Mouse (Mus musculus) cerebellum, adult (tissue): Measurements from ENCODE around the gene Esp22.
"Not testable (repeated sequence)": the region's sequence is repeated elsewhere in the genome, so short reads cannot be mapped to it uniquely, and the experiment has no call there.

Experiments
- ATAC-seq: cut with Nextera tagmentation; 2 replicates; pipeline ENCODE4 v1.9.2; 2017; ENCODE audit warnings: mild to moderate bottlenecking, moderate library complexity, mixed read lengths; ENCODE audit not compliant: insufficient number of reproducible peaks, low FRiP score, low TSS enrichment

Esp22 gene

DNA sequence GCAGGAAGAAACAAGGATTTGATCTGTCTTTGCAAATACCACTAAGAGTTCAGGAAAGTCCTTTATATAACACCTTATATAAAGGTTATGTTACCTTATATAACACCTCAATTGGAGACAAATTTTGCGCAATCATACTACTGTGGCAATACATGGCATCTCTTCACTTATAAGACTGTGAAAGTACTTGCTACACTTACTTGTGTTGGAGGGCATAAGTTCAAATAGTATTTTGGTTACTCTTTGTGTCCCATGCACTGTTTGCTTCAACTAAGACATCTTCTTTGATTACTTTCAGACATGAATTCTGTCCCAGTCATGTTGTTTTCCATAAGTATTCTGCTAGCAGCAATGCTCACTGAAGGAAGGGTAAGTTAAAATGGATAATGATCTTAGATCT lies at the start of gene Esp22:
Esp22 (plus strand) TSS at position 301 of the 400 bp plus-strand sequence.
- no peak for ATAC-seq

DNA sequence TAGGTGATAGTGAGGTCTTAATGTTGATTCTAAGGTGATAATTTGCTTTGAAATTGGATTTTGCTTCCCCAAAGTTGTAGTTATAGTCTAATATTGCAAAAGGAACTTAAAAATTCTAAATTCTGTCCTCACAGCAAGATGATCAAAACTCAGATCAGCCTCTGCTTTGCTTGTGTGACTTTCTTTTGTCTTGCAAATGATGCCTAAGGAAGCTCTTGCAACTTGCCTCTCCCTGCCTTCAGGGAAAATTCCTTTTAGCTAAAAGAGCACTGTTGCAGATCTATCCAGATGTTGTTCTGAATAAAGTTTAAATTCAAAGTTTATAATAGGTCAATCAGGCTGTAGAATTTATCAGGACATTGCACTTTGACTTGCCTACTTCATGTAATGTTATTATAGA lies 31.5 kb upstream of the Esp22 start:
- no peak for ATAC-seq

DNA sequence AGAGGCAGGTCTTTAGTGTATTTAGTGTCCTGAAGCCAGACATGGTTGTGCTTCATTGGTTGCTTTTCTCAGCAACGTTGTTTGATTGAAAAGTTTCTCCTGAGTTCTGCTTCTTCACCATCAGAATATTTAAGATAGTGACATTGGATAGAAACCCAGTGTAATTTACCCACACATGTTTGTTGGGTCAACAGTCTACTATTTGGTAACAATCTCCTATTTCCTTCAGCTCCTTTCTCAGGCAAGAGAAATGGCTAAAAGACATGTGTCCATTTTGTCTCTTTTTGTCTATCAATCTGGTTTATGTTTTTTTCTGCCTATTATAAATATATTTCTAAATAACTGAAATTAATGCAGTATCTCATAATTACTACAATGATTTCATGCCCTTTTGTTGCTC lies 18.2 kb upstream of the Esp22 start, which contains the start of gene Esp23:
Esp23 (minus strand) TSS at position 101 of the 400 bp plus-strand sequence.
- no peak for ATAC-seq

DNA sequence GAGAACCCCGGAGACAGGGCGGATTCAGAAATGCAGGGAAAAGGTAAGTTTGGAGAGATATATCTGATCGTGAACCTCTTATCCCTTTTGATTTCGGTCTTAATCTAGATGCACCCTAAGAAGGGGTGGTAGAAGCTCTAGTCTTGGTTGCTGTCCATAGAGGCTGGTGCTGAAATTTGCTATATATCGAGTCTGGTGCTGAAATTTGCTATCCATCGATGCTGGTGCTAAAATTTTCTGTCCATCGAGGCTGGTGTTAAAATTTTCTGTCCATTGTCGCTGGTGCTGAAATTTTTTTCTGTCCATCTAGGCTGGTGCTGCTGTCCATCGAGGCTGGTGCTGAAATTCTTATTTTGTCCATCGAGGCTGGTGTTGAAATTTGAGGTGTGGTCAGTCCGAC lies 12.0 kb downstream of the Esp22 start:
- ATAC-seq: not testable (repeated sequence)

DNA sequence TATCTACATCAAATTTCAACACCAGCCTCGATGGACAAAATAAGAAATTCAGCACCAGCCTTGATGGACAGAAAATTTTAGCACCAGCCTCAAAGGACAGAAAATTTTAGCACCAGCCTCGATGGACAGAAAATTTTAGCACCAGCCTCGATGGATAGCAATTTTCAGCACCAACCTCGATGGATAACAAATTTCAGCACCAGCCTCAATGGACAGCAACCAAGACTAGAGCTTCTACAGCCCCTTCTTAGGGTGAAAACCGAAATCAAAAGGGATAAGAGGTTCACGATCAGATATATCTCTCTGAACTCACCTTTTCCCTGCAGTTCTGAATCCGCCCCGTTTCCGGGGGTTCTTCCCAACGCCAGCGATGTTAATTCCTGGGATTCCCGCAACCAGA lies 34.0 kb downstream of the Esp22 start:
- ATAC-seq: not testable (repeated sequence)
